Mouse (Mus musculus): ENCODE measurements around the gene Jund. TPM values are rescaled to one million over a fixed set of nuclear protein-coding genes. Genes with fewer than 3 reads are reported as not detected.

The Jund gene
- total and polyA plus RNA-seq, 3 experiments, result 16.5 to 18.8 TPM; not detected in 1

GRCm38 (mm10) chr8:70708281-70708680 lies 9.5 kb downstream of the Jund start:
- Histone ChIP-seq H3K79me2 (ENCODE audit: control insufficient read depth, insufficient read depth, low read length, poor library complexity) (no peaks in the 10 kb centered on the region), H3K36me3 (ENCODE audit: control insufficient read depth in 1 of 2, insufficient read depth in 2 of 2, low read length in 2 of 2) (no peaks in the 10 kb centered on the region), H3K9me3 (replicated peaks; ENCODE audit: insufficient read depth, low read length) (no peaks in the 10 kb centered on the region), H3K27me3 (ENCODE audit: control insufficient read depth in 1 of 2, insufficient read depth in 2 of 2, low read length in 2 of 2) (no peaks in the 10 kb centered on the region), H3K4me3 (ENCODE audit: control insufficient read depth in 1 of 2, insufficient read depth in 1 of 2, low read depth in 2 of 2, low read length in 2 of 2) (no peak overlapping the region), H3K9ac (ENCODE audit: control insufficient read depth, low read depth, low read length, poor library complexity, severe bottlenecking) (no peak overlapping the region), H3K27ac (ENCODE audit: control insufficient read depth, low read depth, low read length) (no peak overlapping the region), H3K4me1 (ENCODE audit: control insufficient read depth in 1 of 2, insufficient read depth in 2 of 2, low read length in 2 of 2) (no peaks in the 10 kb centered on the region)
- no peak for TF ChIP-seq TAL1 (IDR thresholded peaks at IDR 0.05; ENCODE audit: low read length)
- no peak for TF ChIP-seq MYB (IDR thresholded peaks at IDR 0.05; ENCODE audit: low read depth, low read length)
- TF ChIP-seq UBTF (IDR thresholded peaks at IDR 0.05; ENCODE audit: borderline replicate concordance, insufficient read depth, low read depth, low read length), result no peak
- TF ChIP-seq JUND (IDR thresholded peaks at IDR 0.05; ENCODE audit: low read depth, low read length), result no peak
- no peak for TF ChIP-seq MXI1 (IDR thresholded peaks at IDR 0.05; ENCODE audit: low read depth, low read length)
- TF ChIP-seq GATA1 (IDR thresholded peaks at IDR 0.05; ENCODE audit: low read depth, low read length), result no peak
- no peak for TF ChIP-seq E2F4 (IDR thresholded peaks at IDR 0.05; ENCODE audit: borderline replicate concordance, low read depth, low read length)
- no peak for TF ChIP-seq ZNF384 (IDR thresholded peaks at IDR 0.05; ENCODE audit: low read depth, low read length)
- no peak for TF ChIP-seq CHD1 (IDR thresholded peaks at IDR 0.05; ENCODE audit: low read depth, low read length)
- TF ChIP-seq ZMIZ1 (IDR thresholded peaks at IDR 0.05; ENCODE audit: low read depth, low read length), result no peak
- TF ChIP-seq ELF1 (IDR thresholded peaks at IDR 0.05; ENCODE audit: low read depth, low read length), result no peak
- no peak for TF ChIP-seq RAD21 (IDR thresholded peaks at IDR 0.05; ENCODE audit: low read depth, low read length)
- TF ChIP-seq USF2 (IDR thresholded peaks at IDR 0.05; ENCODE audit: borderline replicate concordance in 1 of 2, insufficient read depth in 1 of 2, low read depth in 1 of 2, low read length in 2 of 2), result no peak
- no peak for TF ChIP-seq ZKSCAN1 (IDR thresholded peaks at IDR 0.05; ENCODE audit: low read depth, low read length)
- no peak for TF ChIP-seq NELFE (IDR thresholded peaks at IDR 0.05; ENCODE audit: low read depth, low read length)
- no peak for TF ChIP-seq MAZ (IDR thresholded peaks at IDR 0.05; ENCODE audit: low read depth, low read length)
- no peak for TF ChIP-seq POLR2AphosphoS2 (IDR thresholded peaks at IDR 0.05; ENCODE audit: low read length)
- no peak for TF ChIP-seq EP300 (IDR thresholded peaks at IDR 0.05; ENCODE audit: low read depth in 1 of 2, low read length in 2 of 2)
- TF ChIP-seq MAX (IDR thresholded peaks at IDR 0.05; ENCODE audit: low read length), result no peak
- TF ChIP-seq SMC3 (IDR thresholded peaks at IDR 0.05; ENCODE audit: low read depth, low read length), result no peak
- no peak for DNase-seq (ENCODE audit: low read depth, low spot score)

DNA sequence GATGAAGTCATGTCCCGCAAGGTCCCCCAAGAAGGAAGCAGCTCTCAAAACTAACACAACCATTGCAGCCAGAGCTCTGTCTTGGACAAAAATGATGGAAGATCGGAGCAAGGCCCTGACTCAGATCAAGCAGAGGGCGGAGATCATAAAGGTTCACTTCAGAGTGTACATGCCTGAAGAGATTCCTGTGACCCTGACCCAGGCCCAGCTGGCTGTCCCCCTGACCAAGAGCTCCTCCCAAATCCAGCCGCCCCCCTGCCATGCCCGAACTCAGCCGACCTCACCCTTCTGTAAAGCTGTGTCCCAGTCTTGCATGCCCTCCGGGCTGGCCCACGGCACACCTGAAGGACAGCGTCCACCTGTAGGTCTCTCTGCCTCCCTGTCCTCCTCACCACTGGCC lies 11.0 kb downstream of the Jund start:
- Histone ChIP-seq H3K4me3 (ENCODE audit: control insufficient read depth in 1 of 2, insufficient read depth in 1 of 2, low read depth in 2 of 2, low read length in 2 of 2) (no peak overlapping the region), H3K79me2 (ENCODE audit: control insufficient read depth, insufficient read depth, low read length, poor library complexity) (no peaks in the 10 kb centered on the region), H3K27ac (ENCODE audit: control insufficient read depth, low read depth, low read length) (no peak overlapping the region), H3K4me1 (ENCODE audit: control insufficient read depth in 1 of 2, insufficient read depth in 2 of 2, low read length in 2 of 2) (no peaks in the 10 kb centered on the region), H3K9me3 (replicated peaks; ENCODE audit: insufficient read depth, low read length) (no peaks in the 10 kb centered on the region), H3K9ac (ENCODE audit: control insufficient read depth, low read depth, low read length, poor library complexity, severe bottlenecking) (no peak overlapping the region), H3K36me3 (ENCODE audit: control insufficient read depth in 1 of 2, insufficient read depth in 2 of 2, low read length in 2 of 2) (no peaks in the 10 kb centered on the region), H3K27me3 (ENCODE audit: control insufficient read depth in 1 of 2, insufficient read depth in 2 of 2, low read length in 2 of 2) (no peaks in the 10 kb centered on the region)
- no peak for DNase-seq (ENCODE audit: low read depth, low spot score)
- no peak for TF ChIP-seq ZKSCAN1 (IDR thresholded peaks at IDR 0.05; ENCODE audit: low read depth, low read length)
- no peak for TF ChIP-seq TAL1 (IDR thresholded peaks at IDR 0.05; ENCODE audit: low read length)
- no peak for TF ChIP-seq CHD2 (IDR thresholded peaks at IDR 0.05; ENCODE audit: low read length)
- no peak for TF ChIP-seq USF2 (IDR thresholded peaks at IDR 0.05; ENCODE audit: borderline replicate concordance in 1 of 2, insufficient read depth in 1 of 2, low read depth in 1 of 2, low read length in 2 of 2)
- no peak for TF ChIP-seq MAX (IDR thresholded peaks at IDR 0.05; ENCODE audit: low read length)
- no peak for TF ChIP-seq ZNF384 (IDR thresholded peaks at IDR 0.05; ENCODE audit: low read depth, low read length)
- no peak for TF ChIP-seq MAFK (IDR thresholded peaks at IDR 0.05; ENCODE audit: borderline replicate concordance, low read depth, low read length)
- TF ChIP-seq TCF12 (IDR thresholded peaks at IDR 0.05; ENCODE audit: low read depth, low read length), result no peak
- TF ChIP-seq JUND (IDR thresholded peaks at IDR 0.05; ENCODE audit: low read depth, low read length), result no peak
- TF ChIP-seq EP300 (IDR thresholded peaks at IDR 0.05; ENCODE audit: low read depth in 1 of 2, low read length in 2 of 2), result no peak
- no peak for TF ChIP-seq MYB (IDR thresholded peaks at IDR 0.05; ENCODE audit: low read depth, low read length)
- TF ChIP-seq USF1 (IDR thresholded peaks at IDR 0.05; ENCODE audit: low read depth, low read length), result no peak
- no peak for TF ChIP-seq RAD21 (IDR thresholded peaks at IDR 0.05; ENCODE audit: low read depth, low read length)
- no peak for TF ChIP-seq MAZ (IDR thresholded peaks at IDR 0.05; ENCODE audit: low read depth, low read length)
- no peak for TF ChIP-seq ZMIZ1 (IDR thresholded peaks at IDR 0.05; ENCODE audit: low read depth, low read length)
- TF ChIP-seq ZC3H11A (IDR thresholded peaks at IDR 0.05; ENCODE audit: low read depth, low read length), result no peak

Measured in MEL (cell line).